Mouse (Mus musculus): ENCODE results near the gene Atpaf2. TPM values are rescaled to one million over a fixed set of nuclear protein-coding genes. Genes with fewer than 3 reads are reported as not detected.

Gene Atpaf2
- total and polyA plus RNA-seq, 3 experiments, result 48.0 to 71.2 (median 56.4) TPM

DNA sequence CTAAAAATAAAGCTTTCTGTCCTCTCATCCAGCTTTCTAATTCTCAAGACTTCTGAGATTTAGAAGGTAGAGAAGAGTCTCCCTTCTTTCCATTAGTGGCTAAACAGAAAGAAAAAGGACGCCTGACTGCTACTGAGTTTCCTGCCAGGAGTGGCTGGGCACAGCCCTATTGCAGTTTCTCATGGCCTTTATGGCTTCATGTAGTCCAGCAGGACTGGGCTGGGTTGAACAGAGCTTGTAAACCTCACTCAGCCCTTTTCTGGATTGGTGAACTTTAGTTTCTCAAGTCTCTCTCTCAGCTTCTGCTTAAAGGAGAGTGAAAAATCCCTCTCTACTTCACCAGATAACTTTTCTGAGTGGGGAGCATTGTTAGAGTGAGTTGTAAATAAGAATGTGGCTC is 8.2 kb upstream of the Atpaf2 start:
- DNase-seq (ENCODE audit: low spot score), result no peak
- peaks cover 4% of the 10 kb centered on the region; the same call in 1 of the 2 replicates for H3K4me1 ChIP-seq (ENCODE audit: insufficient read depth, low read depth, low read length)
- no peak for ATAC-seq (ENCODE audit: extremely low read depth, insufficient number of reproducible peaks, low FRiP score, poor library complexity, severe bottlenecking)
- H3K4me3 ChIP-seq (ENCODE audit: low read depth, low read length), result no peak overlapping the region
- no peaks in the 10 kb centered on the region for H3K9me3 ChIP-seq (replicated peaks)
- H3K36me3 ChIP-seq (replicated peaks), result peaks cover 64% of the 10 kb centered on the region
- TF ChIP-seq TAL1 (conservative IDR thresholded peaks at IDR 0.05; ENCODE audit: low read depth, low read length), result no peak
- no peak for TF ChIP-seq GATA2 (IDR thresholded peaks at IDR 0.05; ENCODE audit: borderline replicate concordance, low read depth, low read length)
- no peak for TF ChIP-seq GATA1 (IDR thresholded peaks at IDR 0.05; ENCODE audit: borderline replicate concordance, low read length)
- no peak for TF ChIP-seq POLR2AphosphoS5 (IDR thresholded peaks at IDR 0.05; ENCODE audit: insufficient replicate concordance, low read depth, low read length)
- no peak for TF ChIP-seq CTCF (IDR thresholded peaks at IDR 0.05; ENCODE audit: low read depth, low read length)
- H3K27me3 ChIP-seq (ENCODE audit: insufficient read depth, low read length), result no peaks in the 10 kb centered on the region

DNA sequence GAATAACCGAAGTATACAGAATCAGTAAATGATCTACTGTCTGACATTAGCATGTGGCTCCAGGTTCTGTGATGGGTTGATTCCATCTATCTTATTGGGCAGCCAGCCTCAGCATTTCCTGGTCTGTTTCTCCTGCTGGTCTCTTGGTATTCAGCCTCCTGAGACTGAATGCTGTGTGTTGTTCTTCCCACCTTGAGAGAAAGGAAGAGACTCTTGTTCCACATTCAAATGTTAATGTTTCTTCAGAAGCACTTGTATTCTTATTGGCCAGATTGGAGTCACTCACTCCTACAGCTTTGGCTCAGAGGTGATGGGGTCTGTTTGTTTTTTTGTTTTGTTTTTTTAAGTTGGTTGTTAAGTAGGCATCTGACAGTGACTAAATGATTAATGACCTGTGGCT is 4.7 kb upstream of the Atpaf2 start:
- peaks cover 50% of the 10 kb centered on the region for H3K36me3 ChIP-seq (replicated peaks)
- TF ChIP-seq CTCF (IDR thresholded peaks at IDR 0.05; ENCODE audit: low read depth, low read length), result no peak
- no peak for TF ChIP-seq TAL1 (conservative IDR thresholded peaks at IDR 0.05; ENCODE audit: low read depth, low read length)
- no peak for TF ChIP-seq GATA1 (IDR thresholded peaks at IDR 0.05; ENCODE audit: borderline replicate concordance, low read length)
- TF ChIP-seq GATA2 (IDR thresholded peaks at IDR 0.05; ENCODE audit: borderline replicate concordance, low read depth, low read length), result no peak
- TF ChIP-seq POLR2AphosphoS5 (IDR thresholded peaks at IDR 0.05; ENCODE audit: insufficient replicate concordance, low read depth, low read length), result no peak
- no peaks in the 10 kb centered on the region for H3K9me3 ChIP-seq (replicated peaks)
- H3K4me3 ChIP-seq (ENCODE audit: low read depth, low read length), result no peak overlapping the region
- DNase-seq (ENCODE audit: low spot score) (no peak), ATAC-seq (ENCODE audit: extremely low read depth, insufficient number of reproducible peaks, low FRiP score, poor library complexity, severe bottlenecking) (no peak)
- H3K4me1 ChIP-seq (ENCODE audit: insufficient read depth, low read depth, low read length), result peaks cover 18% of the 10 kb centered on the region
- H3K27me3 ChIP-seq (ENCODE audit: insufficient read depth, low read length), result no peaks in the 10 kb centered on the region

DNA sequence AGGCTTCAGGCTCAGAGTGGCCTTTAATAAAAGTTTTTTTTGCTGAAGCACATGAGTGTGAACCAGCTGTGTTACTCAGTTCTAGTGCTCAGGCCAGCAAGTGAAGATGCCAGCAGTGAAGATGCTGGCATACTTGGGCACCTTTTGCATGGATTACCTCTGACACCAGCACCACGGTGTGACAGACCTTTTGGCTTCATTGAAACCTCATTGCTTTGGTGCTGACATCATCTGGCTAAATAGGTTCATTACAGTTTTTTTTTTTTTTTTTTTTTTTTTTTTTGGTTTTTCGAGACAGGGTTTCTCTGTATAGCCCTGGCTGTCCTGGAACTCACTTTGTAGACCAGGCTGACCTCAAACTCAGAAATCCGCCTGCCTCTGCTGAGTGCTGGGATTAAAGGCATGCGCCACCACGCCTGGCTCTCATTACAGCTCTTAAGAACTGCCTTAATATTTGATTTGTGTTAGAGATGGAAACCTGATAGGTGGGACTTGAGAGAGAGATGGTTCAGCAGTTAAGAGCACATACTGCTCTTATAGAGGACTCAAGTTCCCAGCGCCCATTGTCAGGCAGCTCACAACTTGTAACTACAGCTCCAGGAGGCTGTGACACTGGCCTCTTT is 3.9 kb upstream of the Atpaf2 start:
- no peak for ATAC-seq (ENCODE audit: extremely low read depth, insufficient number of reproducible peaks, low FRiP score, poor library complexity, severe bottlenecking)
- H3K4me1 ChIP-seq (ENCODE audit: insufficient read depth, low read depth, low read length), result peaks cover 20% of the 10 kb centered on the region
- no peaks in the 10 kb centered on the region for H3K9me3 ChIP-seq (replicated peaks)
- no peak overlapping the region for H3K4me3 ChIP-seq (ENCODE audit: low read depth, low read length)
- no peaks in the 10 kb centered on the region for H3K27me3 ChIP-seq (ENCODE audit: insufficient read depth, low read length)
- no peak for DNase-seq (ENCODE audit: low spot score)
- H3K36me3 ChIP-seq (replicated peaks), result peaks cover 41% of the 10 kb centered on the region
- TF ChIP-seq CTCF (IDR thresholded peaks at IDR 0.05; ENCODE audit: low read depth, low read length) (no peak), POLR2AphosphoS5 (IDR thresholded peaks at IDR 0.05; ENCODE audit: insufficient replicate concordance, low read depth, low read length) (no peak), GATA2 (IDR thresholded peaks at IDR 0.05; ENCODE audit: borderline replicate concordance, low read depth, low read length) (no peak), TAL1 (conservative IDR thresholded peaks at IDR 0.05; ENCODE audit: low read depth, low read length) (no peak), GATA1 (IDR thresholded peaks at IDR 0.05; ENCODE audit: borderline replicate concordance, low read length) (no peak)

DNA sequence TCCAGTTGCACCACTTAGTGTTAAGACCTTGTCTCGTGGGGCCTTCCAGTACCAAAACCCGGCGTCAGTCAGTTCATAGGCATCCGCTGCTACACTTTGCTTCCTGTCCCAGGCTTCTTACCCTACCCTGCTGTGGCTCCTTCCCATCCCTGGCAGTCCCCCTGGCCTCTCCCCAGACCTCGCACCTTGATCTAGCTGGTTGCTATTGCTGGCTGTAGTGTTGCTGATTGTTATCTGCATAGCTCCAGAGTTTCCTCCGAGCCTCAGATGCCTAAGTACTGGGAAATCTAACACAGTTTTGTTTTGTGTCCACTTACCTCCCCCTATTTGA is 181 bp upstream of the Atpaf2 start:
- no peaks in the 10 kb centered on the region for H3K9me3 ChIP-seq (replicated peaks)
- H3K4me1 ChIP-seq (ENCODE audit: insufficient read depth, low read depth, low read length), result peaks cover 41% of the 10 kb centered on the region
- peak; percentile 19 for DNase-seq (ENCODE audit: low spot score)
- no peaks in the 10 kb centered on the region for H3K27me3 ChIP-seq (ENCODE audit: insufficient read depth, low read length)
- ATAC-seq (ENCODE audit: extremely low read depth, insufficient number of reproducible peaks, low FRiP score, poor library complexity, severe bottlenecking), result no peak
- peaks cover 34% of the 10 kb centered on the region for H3K36me3 ChIP-seq (replicated peaks)
- H3K4me3 ChIP-seq (ENCODE audit: low read depth, low read length), result peak overlapping the region; percentile 91
- TF ChIP-seq GATA2 (IDR thresholded peaks at IDR 0.05; ENCODE audit: borderline replicate concordance, low read depth, low read length) (no peak), TAL1 (conservative IDR thresholded peaks at IDR 0.05; ENCODE audit: low read depth, low read length) (no peak), GATA1 (IDR thresholded peaks at IDR 0.05; ENCODE audit: borderline replicate concordance, low read length) (no peak), POLR2AphosphoS5 (IDR thresholded peaks at IDR 0.05; ENCODE audit: insufficient replicate concordance, low read depth, low read length) (no peak), CTCF (IDR thresholded peaks at IDR 0.05; ENCODE audit: low read depth, low read length) (no peak)

DNA sequence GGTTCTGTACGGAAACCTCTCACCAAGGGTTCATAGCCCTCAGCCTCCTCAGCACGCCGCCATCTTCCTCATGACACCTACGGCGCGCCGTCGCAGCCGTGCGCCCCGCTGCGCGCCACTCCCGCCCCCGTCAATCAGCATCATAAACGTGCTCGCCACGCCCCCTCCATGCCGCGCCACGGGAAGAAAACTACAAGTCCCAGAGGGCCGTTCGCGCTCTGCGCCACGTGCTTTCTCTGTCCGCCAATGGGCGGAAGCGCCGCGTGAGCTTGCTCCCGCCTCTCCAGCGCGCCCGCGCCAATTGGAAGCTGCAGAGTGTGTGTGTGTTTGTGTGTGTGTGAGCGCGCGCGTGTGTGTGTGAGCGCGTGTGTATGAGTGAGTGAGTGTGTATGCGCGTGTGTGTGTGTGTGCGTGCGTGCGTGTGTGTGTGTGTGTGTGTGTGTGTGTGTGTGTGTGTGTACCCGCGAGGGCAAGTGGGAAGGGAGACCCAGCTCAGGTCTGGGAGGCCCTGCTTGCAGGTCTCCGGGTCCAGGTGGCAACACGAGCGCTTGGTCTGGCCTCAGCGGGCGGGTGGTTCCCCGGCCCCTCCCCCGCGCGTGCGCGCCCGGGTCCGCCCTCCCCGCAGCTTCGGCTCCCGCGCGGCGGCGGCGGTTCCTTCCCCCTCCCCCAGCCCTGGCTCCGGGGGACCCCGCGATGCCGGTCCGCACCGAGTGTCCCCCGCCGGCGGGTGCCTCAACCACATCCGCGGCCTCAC is 1.1 kb downstream of the Atpaf2 start, which contains the start of gene Gid4:
Gene Gid4, plus strand, starts transcription at position 183 of the 754 bp plus-strand sequence.
- peak; percentile 87 for DNase-seq (ENCODE audit: low spot score)
- peak; percentile 96 for ATAC-seq (ENCODE audit: extremely low read depth, insufficient number of reproducible peaks, low FRiP score, poor library complexity, severe bottlenecking)
- Histone ChIP-seq H3K36me3 (replicated peaks) (peaks cover 30% of the 10 kb centered on the region), H3K27me3 (ENCODE audit: insufficient read depth, low read length) (no peaks in the 10 kb centered on the region), H3K9me3 (replicated peaks) (no peaks in the 10 kb centered on the region), H3K4me1 (ENCODE audit: insufficient read depth, low read depth, low read length) (peaks cover 39% of the 10 kb centered on the region), H3K4me3 (ENCODE audit: low read depth, low read length) (peak within 1 kb of the TSS; percentile 91)
- no peak for TF ChIP-seq GATA2 (IDR thresholded peaks at IDR 0.05; ENCODE audit: borderline replicate concordance, low read depth, low read length)
- TF ChIP-seq GATA1 (IDR thresholded peaks at IDR 0.05; ENCODE audit: borderline replicate concordance, low read length), result no peak
- TF ChIP-seq CTCF (IDR thresholded peaks at IDR 0.05; ENCODE audit: low read depth, low read length), result no peak
- TF ChIP-seq TAL1 (conservative IDR thresholded peaks at IDR 0.05; ENCODE audit: low read depth, low read length), result no peak
- no peak for TF ChIP-seq POLR2AphosphoS5 (IDR thresholded peaks at IDR 0.05; ENCODE audit: insufficient replicate concordance, low read depth, low read length)

DNA sequence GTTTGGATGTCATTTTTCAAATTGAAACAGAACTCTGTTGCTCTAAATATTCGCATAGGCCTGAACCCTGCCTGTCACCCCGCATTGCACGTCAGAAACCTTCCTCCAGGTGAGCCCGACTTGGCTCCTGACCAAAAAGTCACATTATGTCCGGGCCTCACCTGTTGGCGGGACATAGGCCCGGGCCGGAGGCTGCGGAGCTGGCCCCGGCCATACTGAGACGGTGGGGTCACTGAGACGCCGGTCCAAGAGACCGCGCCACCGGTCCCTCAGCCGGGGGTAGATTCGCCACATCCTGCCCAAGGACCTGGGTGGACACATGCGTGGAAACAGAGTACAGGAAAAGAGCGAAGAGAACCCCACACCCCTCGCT is 1.7 kb downstream of the Atpaf2 start:
- Histone ChIP-seq H3K9me3 (replicated peaks) (no peaks in the 10 kb centered on the region), H3K4me3 (ENCODE audit: low read depth, low read length) (peak overlapping the region; percentile 91), H3K4me1 (ENCODE audit: insufficient read depth, low read depth, low read length) (peaks cover 37% of the 10 kb centered on the region), H3K36me3 (replicated peaks) (peaks cover 33% of the 10 kb centered on the region), H3K27me3 (ENCODE audit: insufficient read depth, low read length) (no peaks in the 10 kb centered on the region)
- TF ChIP-seq CTCF (IDR thresholded peaks at IDR 0.05; ENCODE audit: low read depth, low read length) (no peak), GATA1 (IDR thresholded peaks at IDR 0.05; ENCODE audit: borderline replicate concordance, low read length) (no peak), TAL1 (conservative IDR thresholded peaks at IDR 0.05; ENCODE audit: low read depth, low read length) (no peak), GATA2 (IDR thresholded peaks at IDR 0.05; ENCODE audit: borderline replicate concordance, low read depth, low read length) (no peak)
- no peak for DNase-seq (ENCODE audit: low spot score)
- ATAC-seq (ENCODE audit: extremely low read depth, insufficient number of reproducible peaks, low FRiP score, poor library complexity, severe bottlenecking), result no peak

Data from G1E (cell line).